Mouse (Mus musculus): ENCODE results near the gene Rtn4.
"Not testable (repeated sequence)": the region's sequence is repeated elsewhere in the genome, so short reads cannot be mapped to it uniquely, and the experiment has no call there.

Gene Rtn4

DNA sequence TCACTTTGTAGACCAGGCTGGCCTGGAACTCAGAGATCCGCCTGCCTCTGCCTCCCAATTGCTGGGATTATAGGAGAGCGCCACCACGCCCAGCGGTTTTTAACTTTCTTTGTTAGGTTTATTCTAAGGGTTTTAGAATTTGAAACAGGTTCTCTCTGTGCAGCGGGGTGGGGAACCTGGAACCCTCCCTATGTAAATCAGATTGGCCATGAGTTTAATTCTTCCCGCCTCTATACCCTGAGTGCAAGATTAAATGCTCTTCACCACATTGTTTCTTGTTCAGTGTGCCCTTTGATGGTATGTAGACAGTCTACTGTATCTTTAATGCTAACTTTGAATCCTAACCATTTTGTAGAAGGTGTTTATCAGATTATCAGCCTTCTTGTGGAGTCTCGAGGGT lies 21.4 kb downstream of the Rtn4 start:
- DNase-seq (ENCODE audit: low spot score in 2 of 2): no peak

DNA sequence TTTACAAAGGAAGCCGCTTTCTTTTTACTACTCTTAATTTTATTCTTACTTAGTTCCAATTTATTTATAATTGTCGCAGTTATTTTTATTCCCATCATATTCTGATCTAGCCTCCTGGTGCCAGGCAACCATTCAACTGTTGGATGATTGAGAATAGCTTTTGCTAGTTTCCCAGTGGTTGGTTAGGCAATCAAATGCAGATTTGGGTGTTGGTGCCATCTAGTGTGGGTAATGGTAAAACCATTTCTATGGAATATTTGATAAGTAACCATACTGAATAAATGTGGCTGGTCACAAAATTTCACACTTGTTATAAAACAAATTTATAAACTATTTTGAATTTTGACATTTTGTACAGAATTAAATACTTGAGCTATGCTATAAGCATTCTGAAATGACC lies 22.0 kb downstream of the Rtn4 start:
- DNase-seq (ENCODE audit: low spot score in 2 of 2): no peak

DNA sequence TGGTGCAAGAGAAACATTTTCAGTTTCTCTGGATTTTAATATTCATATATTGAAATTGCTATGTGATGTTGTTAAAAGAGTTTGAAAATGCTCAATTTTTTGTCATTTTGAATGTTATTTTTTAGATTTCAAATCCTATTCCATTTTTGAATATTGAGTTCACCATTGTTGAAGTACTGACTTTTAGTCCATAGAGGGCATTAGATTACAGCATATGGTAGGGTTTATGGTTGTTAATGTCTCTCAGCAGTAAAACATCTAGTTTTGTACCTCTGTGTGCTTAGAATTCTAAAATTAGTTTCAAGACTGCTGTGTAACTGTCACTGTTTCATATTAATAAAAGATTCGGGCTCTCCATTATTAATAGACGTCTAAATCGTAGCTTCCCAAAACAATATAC lies 22.8 kb downstream of the Rtn4 start:
- no peak for DNase-seq (ENCODE audit: low spot score in 2 of 2)

DNA sequence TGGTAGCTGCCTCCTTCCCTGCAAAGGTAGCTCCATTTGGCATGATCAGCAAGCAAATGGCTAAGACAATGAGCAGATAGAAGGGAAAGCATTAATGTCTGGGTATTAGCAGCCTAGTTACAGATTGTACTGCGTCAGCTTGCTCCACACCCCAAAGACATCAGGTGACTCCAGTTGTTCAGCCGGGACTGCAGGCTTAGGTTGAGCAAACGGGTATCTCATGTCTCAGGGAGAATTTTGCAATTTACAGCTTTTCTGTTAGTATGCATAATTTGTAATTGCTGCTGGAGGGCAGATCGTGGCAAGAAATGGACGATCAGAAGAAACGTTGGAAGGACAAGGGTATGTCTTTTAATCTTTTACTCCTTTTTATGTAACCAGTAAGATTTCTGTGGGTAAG lies 25.8 kb downstream of the Rtn4 start:
- DNase-seq (ENCODE audit: low spot score in 2 of 2): peak; percentile 12 to 52

DNA sequence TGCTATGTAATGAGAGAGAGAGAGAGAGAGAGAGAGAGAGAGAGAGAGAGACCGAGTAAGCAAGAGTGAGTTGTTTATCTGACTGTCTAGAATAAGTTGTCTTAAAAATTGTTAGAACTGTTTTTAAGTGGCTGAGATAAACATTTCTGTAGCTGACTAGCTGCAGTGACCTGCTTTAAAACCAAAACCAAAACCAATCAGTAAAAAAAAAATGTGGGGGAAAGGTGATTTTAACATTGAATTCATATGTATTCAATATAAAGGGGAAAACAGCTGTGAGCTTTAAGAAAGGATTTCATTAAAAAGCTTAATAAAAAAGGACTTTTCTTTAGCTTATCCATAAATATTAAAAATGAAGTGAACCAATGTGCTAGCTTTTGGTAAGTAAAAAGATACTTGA lies 26.9 kb downstream of the Rtn4 start:
- no peak for DNase-seq (ENCODE audit: low spot score in 2 of 2)

DNA sequence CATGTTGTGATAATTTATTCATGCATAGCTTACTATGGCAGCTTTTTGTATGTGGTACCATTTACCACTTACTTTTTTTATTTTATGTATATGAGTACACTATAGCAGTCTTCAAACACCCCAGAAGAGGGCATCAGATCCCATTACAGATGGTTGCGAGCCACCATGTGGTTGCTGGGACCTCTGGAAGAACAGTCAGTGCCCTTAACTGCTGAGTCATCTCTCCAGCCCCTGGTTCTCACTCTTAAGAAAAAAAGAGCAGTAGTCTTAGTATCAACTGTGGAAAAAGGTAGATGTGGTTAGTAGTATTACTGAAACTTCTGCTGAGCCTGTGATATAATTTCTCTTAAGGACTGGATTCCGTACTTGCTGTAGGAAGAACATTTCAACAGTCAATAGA lies 31.5 kb downstream of the Rtn4 start:
- no peak for DNase-seq (ENCODE audit: low spot score in 2 of 2)

DNA sequence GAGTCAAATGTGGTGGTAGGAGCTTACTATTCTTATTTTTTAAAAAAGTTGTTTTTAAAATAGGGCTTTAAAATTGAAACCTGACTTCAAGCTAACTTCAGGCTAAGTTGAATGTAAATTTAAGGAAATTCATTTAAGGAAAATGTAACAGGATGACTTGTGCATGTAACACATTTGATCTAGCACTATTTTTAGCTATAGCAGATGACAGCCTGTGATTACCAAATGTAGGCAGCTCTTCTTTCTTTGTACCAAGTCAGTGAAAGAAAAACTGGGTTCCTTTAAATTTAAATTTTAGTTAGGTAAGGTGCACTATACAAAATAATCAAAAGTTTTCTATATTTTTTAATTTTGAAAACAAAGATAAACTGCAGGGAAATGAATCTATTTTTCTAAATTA lies 32.4 kb downstream of the Rtn4 start:
- DNase-seq (ENCODE audit: low spot score in 2 of 2): no peak

DNA sequence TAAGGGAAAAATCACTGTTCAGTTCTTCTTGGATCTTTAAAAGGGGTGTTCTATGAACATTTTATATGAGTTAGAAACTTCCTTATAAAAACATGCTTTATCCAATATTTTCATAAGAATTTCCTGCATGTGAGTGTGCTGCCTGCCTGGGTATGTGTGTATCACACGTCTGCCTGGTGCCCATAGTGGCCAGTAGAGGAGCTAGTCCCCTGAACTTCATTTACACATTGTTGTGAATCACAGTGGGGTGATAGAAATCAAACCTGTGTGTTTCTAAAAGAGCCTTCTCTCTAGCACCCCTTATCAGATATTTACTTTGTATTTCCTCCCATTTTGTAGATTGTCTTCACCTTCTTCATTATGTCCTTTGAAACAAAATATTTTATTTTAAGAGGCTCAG lies 32.9 kb downstream of the Rtn4 start:
- DNase-seq (ENCODE audit: low spot score in 2 of 2): no peak

DNA sequence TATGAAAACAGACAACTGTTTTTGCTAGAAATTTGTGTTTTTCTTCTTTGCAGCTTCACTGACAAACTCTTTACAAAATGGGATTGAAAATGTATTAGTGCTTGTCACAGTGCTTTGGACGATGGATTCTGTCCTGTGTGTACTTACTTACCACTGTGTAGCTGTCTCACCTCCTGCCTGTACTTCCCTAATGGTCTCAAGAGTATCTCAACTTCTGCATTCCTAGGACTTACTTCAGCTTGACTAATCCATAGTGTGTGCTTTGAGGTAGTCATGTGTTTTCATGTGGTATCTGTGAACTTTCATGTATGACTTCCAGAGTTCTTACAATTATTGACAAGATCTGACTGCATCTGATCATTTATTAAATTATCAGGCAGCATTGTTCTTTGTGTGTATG lies 35.2 kb downstream of the Rtn4 start:
- no peak for DNase-seq (ENCODE audit: low spot score in 2 of 2)

DNA sequence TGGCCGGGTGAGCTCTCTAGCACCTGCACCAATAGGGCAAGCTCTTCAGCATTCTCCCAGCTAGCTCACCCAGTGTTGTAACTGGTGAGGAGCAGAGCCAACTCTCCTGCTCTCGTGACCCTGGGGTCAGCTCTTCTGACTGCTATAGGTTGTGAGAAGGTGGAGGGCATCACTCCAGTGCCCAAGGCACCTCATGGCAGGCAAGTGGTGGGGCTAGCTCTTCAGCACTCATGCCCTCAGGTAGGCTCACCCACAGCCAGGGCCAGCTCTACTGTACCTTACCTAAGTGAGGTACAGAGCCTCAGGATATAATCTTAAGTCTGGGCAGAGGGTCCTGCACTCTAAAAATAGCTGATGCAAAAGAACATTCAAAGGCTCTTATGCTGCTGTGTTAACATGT lies 47.0 kb downstream of the Rtn4 start:
- DNase-seq (ENCODE audit: low spot score in 2 of 2): no peak

DNA sequence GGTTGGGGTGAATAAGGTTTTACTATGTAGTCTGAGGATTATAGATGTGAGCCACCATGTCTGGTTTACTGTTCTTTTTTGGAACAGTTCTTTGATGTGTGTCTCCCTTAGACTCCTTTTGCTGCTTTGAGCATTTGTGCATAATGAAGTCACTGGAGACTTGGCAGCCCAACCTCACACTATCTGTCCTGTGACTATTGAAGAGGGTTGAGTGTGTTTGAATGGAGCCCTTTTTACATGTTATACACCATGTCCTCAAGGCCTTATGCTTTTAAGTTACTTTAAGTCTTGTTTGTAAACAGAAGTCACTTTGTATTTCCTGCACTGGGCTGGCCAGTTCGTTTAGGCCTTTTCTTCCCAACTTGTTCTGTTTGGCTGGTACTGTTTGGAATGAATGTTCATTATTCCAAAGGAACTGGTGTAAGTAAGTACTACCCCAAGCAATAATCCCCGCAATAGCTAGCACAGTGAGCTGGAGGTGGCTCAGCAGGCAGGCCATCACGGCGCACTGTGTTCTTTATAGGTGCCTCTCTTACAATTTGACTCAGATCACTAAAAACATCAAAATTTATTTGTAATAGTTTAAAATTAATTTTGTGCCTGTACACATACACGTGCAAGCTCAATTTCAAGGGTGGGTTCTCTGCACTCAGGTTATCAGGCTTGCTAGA lies 52.1 kb downstream of the Rtn4 start:
- DNase-seq (ENCODE audit: low spot score in 2 of 2): no peak

DNA sequence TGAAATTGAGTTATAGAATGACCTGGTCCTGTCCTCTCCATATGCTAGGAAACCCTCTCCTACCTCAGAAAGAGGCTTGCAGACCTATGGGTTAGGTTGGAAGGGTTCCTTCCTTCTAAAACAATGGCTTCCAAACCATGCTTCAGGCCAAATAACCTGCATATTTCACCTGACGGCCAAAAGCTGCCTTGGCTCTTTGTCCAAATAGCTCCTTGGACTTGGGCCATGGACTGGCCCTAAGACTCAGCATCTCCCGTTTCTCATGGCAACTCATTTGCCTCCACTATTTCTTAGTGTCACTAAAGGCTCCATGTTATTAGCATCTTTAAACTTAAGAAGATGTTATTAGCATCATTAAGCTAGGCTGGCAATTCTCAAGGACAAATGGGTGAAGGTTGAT lies 52.8 kb downstream of the Rtn4 start:
- no peak for DNase-seq (ENCODE audit: low spot score in 2 of 2)

DNA sequence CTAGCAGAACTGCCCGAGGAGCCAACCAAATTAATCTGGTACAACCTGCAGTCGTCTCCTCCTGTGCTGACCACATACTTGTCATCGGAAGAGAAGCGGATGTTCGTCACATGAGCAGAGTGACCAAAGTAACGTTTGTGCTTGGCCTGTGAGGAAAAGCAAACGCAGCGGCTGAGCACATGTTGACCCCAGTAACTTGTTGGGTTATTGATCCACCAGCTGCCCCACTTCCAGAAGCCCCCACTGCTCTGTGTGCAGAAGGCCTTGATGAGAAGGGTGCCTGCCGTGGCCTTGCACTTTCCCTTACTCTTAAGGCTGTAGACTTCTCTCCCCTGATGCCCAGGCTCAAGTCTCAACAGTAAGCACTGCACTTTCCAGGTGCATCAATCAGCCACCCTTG lies 53.5 kb downstream of the Rtn4 start:
- no peak for DNase-seq (ENCODE audit: low spot score in 2 of 2)

DNA sequence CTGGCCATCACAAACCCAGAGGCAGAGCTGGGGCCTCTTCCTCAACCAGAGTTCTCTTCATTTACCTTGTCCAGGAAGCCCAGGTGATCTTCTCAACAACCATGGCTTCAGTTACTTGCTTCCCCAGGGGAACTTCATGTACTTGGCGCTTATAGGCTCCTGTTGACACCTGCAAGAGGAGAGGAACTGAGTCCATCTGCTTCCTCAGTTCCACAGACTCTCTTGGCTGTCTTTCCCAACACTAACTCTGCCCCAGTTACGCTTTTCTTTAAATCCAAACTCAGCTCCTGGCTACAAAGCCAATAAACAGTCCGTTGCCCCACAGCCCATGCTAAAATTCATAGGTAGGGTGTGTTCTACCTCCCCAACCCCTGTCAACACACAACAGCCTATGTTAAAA lies 54.6 kb downstream of the Rtn4 start:
- DNase-seq (ENCODE audit: low spot score in 2 of 2): no peak

DNA sequence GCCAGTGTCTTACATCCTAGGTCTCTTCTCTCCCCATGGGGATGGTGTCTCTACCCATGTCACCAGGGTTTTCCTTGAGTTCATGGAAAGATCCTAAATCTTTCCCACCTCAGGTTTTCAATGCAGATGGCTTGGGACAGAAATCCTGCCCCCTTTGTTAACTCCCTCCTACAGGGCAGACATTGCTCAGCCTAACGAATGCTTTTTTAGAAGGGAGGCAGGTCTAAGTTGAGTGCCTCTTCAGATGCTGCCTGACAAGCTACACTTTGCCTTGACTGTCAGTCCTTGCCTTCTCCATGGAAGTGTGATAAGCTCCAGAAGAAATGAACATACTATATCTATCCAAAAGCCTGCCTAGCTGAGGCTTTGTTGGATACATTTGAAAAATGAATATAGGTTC lies 55.1 kb downstream of the Rtn4 start:
- no peak for DNase-seq (ENCODE audit: low spot score in 2 of 2)

DNA sequence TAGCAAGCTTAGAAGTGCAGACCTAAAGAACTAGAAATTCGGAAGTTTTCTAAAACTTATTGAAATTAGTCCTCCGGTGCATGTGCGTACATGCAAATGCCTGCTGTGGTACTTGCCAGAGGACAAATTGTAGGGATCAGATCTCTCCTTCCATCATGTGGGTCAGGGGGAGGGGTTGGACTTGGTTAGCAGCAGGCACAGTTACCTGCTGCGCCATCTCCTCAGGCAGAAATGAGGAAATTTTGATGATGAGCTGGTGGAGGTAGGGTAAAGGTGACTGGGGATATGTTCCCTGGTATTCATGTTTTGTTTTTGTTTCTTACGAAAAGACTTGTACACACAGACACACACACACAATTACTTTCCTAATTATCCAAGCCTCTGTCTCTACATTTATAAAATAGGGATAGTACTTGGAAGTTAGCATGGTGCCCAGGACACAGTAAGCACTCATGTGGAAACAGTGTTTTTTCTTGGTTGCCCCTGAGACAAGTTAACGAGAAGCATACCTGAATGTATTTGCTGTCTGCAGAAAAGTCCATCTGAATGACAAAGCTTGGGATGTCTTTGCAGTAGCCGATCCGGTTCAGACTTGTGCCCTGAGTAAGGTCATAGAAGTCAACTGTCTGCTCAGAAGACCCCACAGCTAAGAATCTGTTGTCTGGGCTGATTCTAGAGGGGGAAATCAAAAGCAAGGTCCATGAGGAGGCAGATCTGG lies 56.2 kb downstream of the Rtn4 start:
- DNase-seq (ENCODE audit: low spot score in 2 of 2): no peak

DNA sequence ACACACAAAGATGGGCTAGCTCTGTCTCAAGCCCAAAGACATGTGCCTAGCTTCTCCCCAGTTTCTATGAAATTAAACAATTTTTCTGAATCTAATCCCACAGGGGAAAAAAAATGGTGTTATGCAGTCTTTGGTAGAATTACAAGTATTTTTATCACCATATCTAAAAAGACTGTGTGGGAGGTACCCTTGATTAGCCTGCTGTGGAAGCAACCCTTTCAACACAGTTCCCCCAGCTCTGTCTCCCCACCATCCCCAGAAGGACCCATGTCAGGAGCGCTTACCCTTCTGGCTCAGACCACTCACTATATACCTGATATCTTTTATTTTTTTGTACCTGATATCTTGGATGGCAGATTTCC lies 56.7 kb downstream of the Rtn4 start:
- no peak for DNase-seq (ENCODE audit: low spot score in 2 of 2)

DNA sequence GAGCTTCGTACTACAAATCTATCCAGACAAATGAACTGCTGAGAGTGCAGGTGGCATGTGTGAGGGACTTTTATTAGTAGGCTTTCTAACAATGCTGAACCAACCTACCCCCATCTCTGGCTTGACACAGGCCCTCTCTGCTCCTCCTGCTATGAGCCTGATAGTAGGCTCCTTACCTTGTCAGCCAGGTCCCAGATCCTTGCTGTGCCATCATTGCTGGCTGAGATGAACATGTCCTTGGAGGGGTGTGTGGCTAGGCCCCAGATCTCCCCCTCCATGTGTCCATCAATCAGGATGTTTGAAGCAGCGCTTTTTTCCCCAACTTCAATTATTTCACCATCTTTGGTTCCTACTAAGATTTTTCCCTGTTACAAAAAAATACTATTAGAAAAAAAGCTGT lies 58.3 kb downstream of the Rtn4 start:
- no peak for DNase-seq (ENCODE audit: low spot score in 2 of 2)

DNA sequence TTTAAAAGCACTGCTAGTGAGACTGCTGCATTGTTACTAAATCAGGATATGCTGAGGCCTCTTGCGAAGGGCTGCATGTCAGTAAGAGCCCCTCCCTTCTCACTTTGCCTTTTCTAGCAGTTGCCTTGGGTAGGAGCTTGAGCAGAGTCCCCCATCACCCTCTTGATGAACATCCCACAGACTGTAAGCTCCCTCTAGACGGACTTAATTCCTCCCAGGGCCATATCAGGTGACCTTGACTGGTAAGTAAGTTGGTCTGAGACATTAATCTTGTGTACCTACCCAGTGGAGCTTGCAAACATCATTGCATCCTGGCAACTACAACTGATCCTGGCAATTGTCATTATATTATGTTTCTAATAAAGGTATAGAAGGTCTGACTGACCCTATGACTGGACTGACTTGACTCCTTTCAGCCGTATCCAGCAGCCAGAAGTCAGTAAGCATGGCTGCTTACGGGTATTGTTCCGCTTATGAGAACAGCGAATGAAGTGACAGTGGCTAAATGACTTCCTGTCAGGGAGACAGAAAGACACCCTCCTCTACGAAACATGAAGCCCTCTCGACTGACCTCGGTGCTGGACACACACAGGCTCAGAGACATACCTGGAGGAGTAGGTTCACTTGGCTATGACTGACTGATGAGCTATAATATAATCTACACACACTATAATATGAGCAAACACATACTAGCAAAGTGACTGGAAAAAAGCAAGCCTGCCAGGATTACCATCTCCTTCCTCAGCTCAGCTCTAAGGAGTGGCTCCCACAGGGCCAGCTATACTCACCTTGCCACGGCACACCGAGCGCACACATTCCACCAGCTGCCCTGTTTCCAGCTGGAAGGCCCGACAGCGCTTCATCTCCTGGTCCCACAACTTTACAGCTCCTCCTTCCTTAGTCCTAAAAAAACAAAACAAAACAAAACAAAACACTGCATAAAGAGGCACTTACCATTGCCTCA lies 59.2 kb downstream of the Rtn4 start:
- DNase-seq (ENCODE audit: low spot score in 2 of 2): no peak

DNA sequence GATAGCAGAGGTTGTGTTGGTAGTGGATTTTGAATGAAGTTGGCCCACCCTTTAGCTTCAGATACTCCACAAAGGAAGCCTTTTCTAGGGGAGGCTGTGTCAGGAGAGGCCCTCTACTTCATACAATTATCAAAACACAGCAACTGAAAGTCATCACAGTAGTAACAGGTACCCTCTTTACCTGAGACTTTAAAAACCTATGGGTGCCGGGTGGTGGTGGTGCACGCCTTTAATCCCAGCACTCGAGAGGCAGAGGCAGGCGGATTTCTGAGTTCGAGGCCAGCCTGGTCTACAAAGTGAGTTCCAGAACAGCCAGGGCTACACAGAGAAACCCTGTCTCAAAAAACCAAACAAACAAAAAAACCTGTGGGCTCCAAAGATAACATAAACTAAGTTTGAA lies 63.3 kb downstream of the Rtn4 start:
- not testable (repeated sequence) for DNase-seq (ENCODE audit: low spot score in 2 of 2)

DNA sequence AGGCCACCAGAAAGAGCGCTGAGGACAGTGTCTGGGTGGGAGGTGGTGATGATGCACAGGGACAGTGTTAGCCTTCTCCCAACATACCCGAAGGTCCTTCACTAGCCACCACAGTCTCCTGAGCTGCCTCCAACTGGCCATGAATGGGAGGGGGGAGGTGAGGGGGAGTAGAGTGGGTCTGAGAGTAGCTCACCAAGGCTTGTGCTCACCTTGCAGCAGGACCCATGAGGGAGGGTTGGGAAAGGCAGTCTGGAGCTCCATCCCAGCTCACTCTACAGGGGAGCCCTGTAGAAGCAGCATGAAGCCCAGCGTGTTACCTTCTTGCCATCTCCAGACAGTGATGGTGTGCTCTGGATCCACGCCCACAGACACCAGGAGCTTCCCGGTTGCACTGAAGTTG lies 65.9 kb downstream of the Rtn4 start:
- no peak for DNase-seq (ENCODE audit: low spot score in 2 of 2)

DNA sequence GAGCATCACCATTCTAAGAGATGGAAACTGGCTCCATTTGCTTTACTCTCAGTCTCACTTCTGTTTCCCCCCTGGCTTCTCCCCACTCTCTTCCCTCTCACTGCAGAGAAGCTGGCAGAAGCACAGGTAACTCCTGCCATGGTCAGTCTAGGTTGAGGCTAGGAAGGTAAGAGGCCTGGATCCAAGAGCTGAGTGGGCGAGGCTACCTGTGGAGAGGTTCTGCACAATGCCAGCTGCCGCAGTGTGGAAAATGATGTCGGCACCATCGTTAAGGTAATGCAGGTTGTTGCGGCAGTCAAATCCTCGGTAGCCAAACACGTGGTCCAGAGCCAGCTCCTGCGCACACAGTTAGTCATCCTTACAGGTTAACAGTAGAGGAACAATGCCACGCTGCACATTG lies 68.6 kb downstream of the Rtn4 start:
- DNase-seq (ENCODE audit: low spot score in 2 of 2): no peak

DNA sequence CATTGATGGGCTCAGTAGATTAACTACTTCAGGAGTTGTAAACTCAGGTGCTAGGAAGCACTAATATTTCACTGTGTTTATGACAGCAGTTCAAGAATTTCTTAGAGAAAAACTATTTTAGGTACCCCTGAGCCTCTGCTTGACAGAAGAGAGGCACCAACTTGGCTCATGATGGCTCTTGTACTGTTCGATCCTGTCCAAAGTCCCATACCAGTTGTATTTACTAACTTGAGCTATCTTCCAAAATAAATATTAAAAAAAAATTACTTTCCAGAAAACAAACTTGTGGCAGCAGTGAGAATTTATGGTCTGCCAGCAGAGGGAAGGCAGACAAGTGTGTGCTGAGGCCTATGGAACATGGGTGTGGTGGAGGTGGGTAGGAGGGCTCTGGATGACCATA lies 70.0 kb downstream of the Rtn4 start:
- DNase-seq (ENCODE audit: low spot score in 2 of 2): no peak

All from right cerebral cortex, postnatal 36 days (tissue).